Mouse (Mus musculus) heart, embryonic 11.5 days (tissue): ENCODE measurements around the gene Cmtr1. TPM values are rescaled to one million over a fixed set of nuclear protein-coding genes. Genes with fewer than 3 reads are reported as not detected.
A peak's percentile ranks its signal among the peaks of the same experiment; 100 is the strongest.

Experiments used
- ATAC-seq: fragments of 200-750 bp; cut with Nextera tagmentation; replicated peaks from 2 replicates; pipeline ENCODE4 v1.8.0; 2017; ENCODE audit warnings: moderate library complexity; ENCODE audit not compliant: insufficient number of reproducible peaks, low FRiP score, low TSS enrichment
- H3K27ac ChIP-seq: fragments of 300-500 bp; sonication (generic); 2 replicates; pipeline ENCODE4 v1.5.1; 2014; ENCODE audit warnings: mild to moderate bottlenecking, low read depth, low read length
- H3K27me3 ChIP-seq: fragments of 300-500 bp; sonication (generic); 2 replicates; pipeline ENCODE4 v1.6.1; 2014; ENCODE audit warnings: mild to moderate bottlenecking, low read length, mixed read lengths; ENCODE audit not compliant: control insufficient read depth, insufficient read depth
- H3K36me3 ChIP-seq: fragments of 300-500 bp; sonication (generic); 2 replicates; pipeline ENCODE4 v1.6.1; 2014; ENCODE audit warnings: mild to moderate bottlenecking, low read length, moderate library complexity, mixed read lengths; ENCODE audit not compliant: control insufficient read depth, insufficient read depth
- H3K4me1 ChIP-seq: fragments of 300-500 bp; sonication (generic); 2 replicates; pipeline ENCODE4 v1.6.1; 2014; ENCODE audit warnings: low read length; ENCODE audit not compliant: control insufficient read depth, insufficient read depth
- H3K4me2 ChIP-seq: fragments of 300-500 bp; sonication (generic); 2 replicates; pipeline ENCODE4 v1.6.1; 2014; ENCODE audit warnings: mild to moderate bottlenecking, moderate library complexity
- H3K4me3 ChIP-seq: fragments of 300-500 bp; sonication (generic); 2 replicates; pipeline ENCODE4 v1.5.1; 2014; ENCODE audit warnings: low read depth, low read length
- H3K9ac ChIP-seq: fragments of 300-500 bp; sonication (generic); 2 replicates; pipeline ENCODE4 v1.6.1; 2014; ENCODE audit warnings: mild to moderate bottlenecking, low read depth, low read length, moderate library complexity
- H3K9me3 ChIP-seq: fragments of 300-500 bp; sonication (generic); replicated peaks from 2 replicates; pipeline ENCODE4 v1.6.1; 2016; ENCODE audit warnings: low read length; ENCODE audit not compliant: control insufficient read depth
- WGBS: fragments of 180-500 bp; shearing (Covaris S2); extraction: QIAGEN DNeasy Blood & Tissue Kit; methylation state at CpG from one replicate; pipeline ENCODE4 v1.1.7; 2014; ENCODE audit not compliant: insufficient replicate concordance; 5-methylcytosine and 5-hydroxymethylcytosine counted together
- polyA plus RNA-seq: library from polyadenylated mRNA; unstranded; fragments of >200 nt; fragmentation: Nextera tagmentation; extraction: Ambion mirVana; gene quantifications from 2 replicates; pipeline ENCODE4 v1.2.1, GENCODE M21; 2014

The Cmtr1 gene
- polyA plus RNA-seq, 1 experiment from 2014 or later = 99.9 TPM

GRCm38 (mm10) chr17:29658249-29658648, 2.1 kb upstream of the Cmtr1 start:
- 29% methylated on average over 2 of the region's 2 CpGs for WGBS
- peak; percentile 79 for ATAC-seq
- Histone ChIP-seq H3K4me2 (peak overlapping the region; percentile 50; the same call in 1 of the 2 replicates), H3K4me3 (peak overlapping the region; percentile 25; the same call in 1 of the 2 replicates), H3K4me1 (peaks cover 10% of the 10 kb centered on the region), H3K27me3 (no peaks in the 10 kb centered on the region), H3K9ac (no peak overlapping the region), H3K9me3 (no peaks in the 10 kb centered on the region), H3K27ac (peak overlapping the region; percentile 41; the same call in 1 of the 2 replicates), H3K36me3 (peaks cover 1% of the 10 kb centered on the region; the same call in 1 of the 2 replicates)

GRCm38 (mm10) chr17:29660762-29661391, 482 bp downstream of the Cmtr1 start:
- Histone ChIP-seq H3K9me3 (no peaks in the 10 kb centered on the region), H3K9ac (peak overlapping the region; percentile 95), H3K36me3 (peaks cover 5% of the 10 kb centered on the region; the same call in 1 of the 2 replicates), H3K27me3 (no peaks in the 10 kb centered on the region), H3K27ac (peak overlapping the region; percentile 92), H3K4me1 (peaks cover 10% of the 10 kb centered on the region), H3K4me3 (peak overlapping the region; percentile 96), H3K4me2 (peak overlapping the region; percentile 73)
- peak; percentile 39 for ATAC-seq
- WGBS = under 1% methylated on average over 41 of the region's 41 CpGs

DNA sequence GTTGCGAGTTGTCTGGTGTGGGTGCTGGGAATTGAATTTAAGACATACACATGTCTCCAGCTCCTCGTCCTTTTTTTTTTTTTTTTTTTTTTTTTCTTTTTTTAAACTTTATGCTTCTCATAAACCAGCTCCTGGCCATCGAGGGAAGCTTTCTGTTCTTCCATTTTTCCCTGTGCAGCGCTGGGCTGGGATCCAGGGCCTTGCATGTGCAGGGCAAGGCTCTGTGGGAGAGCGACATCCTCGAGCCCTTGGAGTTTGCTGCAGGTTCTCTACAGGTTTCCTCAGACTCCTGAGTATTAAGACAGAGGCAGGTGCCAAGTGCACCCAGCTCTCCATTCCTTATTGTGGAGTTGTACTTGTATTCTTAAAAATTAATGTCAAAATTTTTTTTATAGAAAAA, 1.8 kb downstream of the Cmtr1 start:
- Histone ChIP-seq H3K36me3 (peaks cover 5% of the 10 kb centered on the region; the same call in 1 of the 2 replicates), H3K4me2 (no peak overlapping the region; the same call in 1 of the 2 replicates), H3K27ac (no peak overlapping the region), H3K27me3 (no peaks in the 10 kb centered on the region), H3K4me3 (no peak overlapping the region), H3K9me3 (no peaks in the 10 kb centered on the region), H3K4me1 (peaks cover 10% of the 10 kb centered on the region), H3K9ac (no peak overlapping the region)
- 92% methylated on average over 6 of the region's 6 CpGs for WGBS
- no peak for ATAC-seq

DNA sequence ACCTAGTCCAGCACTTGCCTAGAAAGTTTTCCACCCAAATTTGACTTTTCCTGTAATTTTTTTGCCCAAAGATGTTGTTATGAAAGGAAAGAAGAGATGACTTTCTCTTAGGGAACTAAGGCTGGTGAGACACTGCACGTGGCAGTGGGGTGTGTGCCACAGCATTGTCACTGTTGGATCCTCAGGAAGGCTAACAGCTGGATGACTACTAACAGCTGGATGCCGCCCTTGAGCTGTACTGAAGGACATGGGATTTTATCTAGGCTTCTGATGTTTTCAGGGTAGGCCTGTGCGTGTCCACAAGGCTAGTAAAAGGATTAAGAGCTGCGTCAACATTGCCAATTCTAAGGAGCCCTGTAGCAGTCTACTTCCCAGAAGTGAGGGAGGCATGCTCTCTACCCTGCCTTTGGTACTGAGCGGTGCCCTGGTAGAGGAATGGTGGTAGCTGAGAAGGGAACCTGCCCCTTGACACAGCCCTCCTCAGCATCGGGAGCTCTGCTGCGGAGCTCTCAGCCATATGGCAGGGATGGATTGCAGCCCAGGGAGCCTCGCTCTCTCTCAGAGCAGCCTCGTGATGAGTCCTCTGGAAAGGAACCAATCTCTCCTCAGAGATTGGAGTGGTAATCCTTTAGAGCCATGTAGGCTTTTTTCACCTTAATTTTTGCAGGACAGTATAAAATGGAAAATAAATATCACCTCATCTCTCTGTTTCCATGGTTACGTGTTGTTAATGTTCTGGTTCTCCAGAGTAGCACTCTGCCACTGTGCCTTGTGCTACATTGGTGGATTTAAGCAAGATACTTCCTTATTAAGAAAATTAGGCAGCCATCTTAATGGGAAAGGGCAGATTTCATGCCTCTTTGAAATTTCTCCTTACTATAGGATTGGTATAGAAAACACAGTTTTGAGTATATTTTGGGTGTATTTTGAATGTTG, 7.9 kb downstream of the Cmtr1 start:
- Histone ChIP-seq H3K27me3 (no peaks in the 10 kb centered on the region), H3K9me3 (no peaks in the 10 kb centered on the region), H3K36me3 (peaks cover 5% of the 10 kb centered on the region), H3K9ac (peak overlapping the region; percentile 28; the same call in 1 of the 2 replicates), H3K4me3 (no peak overlapping the region), H3K4me2 (no peak overlapping the region), H3K27ac (no peak overlapping the region), H3K4me1 (no peaks in the 10 kb centered on the region)
- ATAC-seq = no peak
- WGBS = 76% methylated on average over 10 of the region's 10 CpGs

- no peaks in the 10 kb centered on the region for H3K9me3 ChIP-seq
- H3K4me3 ChIP-seq = no peak overlapping the region
- H3K36me3 ChIP-seq = peaks cover 3% of the 10 kb centered on the region; the same call in 1 of the 2 replicates
- no peak overlapping the region for H3K4me2 ChIP-seq
- no peaks in the 10 kb centered on the region for H3K4me1 ChIP-seq
- WGBS = 85% methylated on average over 4 of the region's 4 CpGs
- no peak for ATAC-seq
- no peak overlapping the region for H3K9ac ChIP-seq
- H3K27me3 ChIP-seq = no peaks in the 10 kb centered on the region
- no peak overlapping the region for H3K27ac ChIP-seq
Measured at GRCm38 (mm10) chr17:29669030-29669429, 8.6 kb downstream of the Cmtr1 start.

GRCm38 (mm10) chr17:29669936-29670335, 9.5 kb downstream of the Cmtr1 start:
- Histone ChIP-seq H3K9me3 (no peaks in the 10 kb centered on the region), H3K27me3 (no peaks in the 10 kb centered on the region), H3K27ac (no peak overlapping the region), H3K4me1 (no peaks in the 10 kb centered on the region), H3K9ac (no peak overlapping the region), H3K4me2 (no peak overlapping the region), H3K36me3 (peaks cover 7% of the 10 kb centered on the region; the same call in 1 of the 2 replicates), H3K4me3 (no peak overlapping the region)
- peak; percentile 55; the same call in 1 of the 2 replicates for ATAC-seq

- WGBS = 88% methylated on average over 2 of the region's 2 CpGs
Measured at GRCm38 (mm10) chr17:29671021-29671420, 10.6 kb downstream of the Cmtr1 start.

DNA sequence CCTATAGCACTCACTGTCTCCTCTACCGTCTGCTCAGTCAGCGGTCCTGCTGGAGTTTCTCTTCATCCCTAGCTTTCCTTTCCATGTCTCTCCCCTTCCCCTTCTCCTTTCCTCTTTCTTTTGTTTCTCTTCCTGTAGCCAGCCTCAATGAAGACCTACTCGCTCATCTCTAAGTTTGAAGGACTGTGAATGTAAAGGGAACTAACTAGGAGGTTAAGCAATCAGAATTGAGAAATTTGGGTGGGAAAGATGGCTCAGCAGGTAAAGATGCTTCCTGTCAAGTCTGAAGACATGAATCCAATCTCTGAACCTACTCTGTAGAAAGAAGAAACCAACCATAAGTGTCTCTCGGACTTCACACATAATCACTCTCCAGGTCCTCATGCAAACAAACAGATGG, 12.9 kb downstream of the Cmtr1 start:
- H3K4me2 ChIP-seq = no peak overlapping the region
- no peak overlapping the region for H3K4me3 ChIP-seq
- no peaks in the 10 kb centered on the region for H3K9me3 ChIP-seq
- H3K27me3 ChIP-seq = no peaks in the 10 kb centered on the region
- H3K27ac ChIP-seq = no peak overlapping the region
- H3K36me3 ChIP-seq = peaks cover 22% of the 10 kb centered on the region
- 87% methylated on average over 4 of the region's 4 CpGs for WGBS
- ATAC-seq = no peak
- no peak overlapping the region for H3K9ac ChIP-seq
- H3K4me1 ChIP-seq = no peaks in the 10 kb centered on the region

More at GRCm38 (mm10) chr17:29671021-29671420, 10.6 kb downstream of the Cmtr1 start:
- ATAC-seq = no peak
- H3K4me2 ChIP-seq = no peak overlapping the region
- H3K4me1 ChIP-seq = no peaks in the 10 kb centered on the region
- H3K27me3 ChIP-seq = no peaks in the 10 kb centered on the region
- H3K4me3 ChIP-seq = no peak overlapping the region
- no peaks in the 10 kb centered on the region for H3K9me3 ChIP-seq
- H3K27ac ChIP-seq = no peak overlapping the region
- peaks cover 13% of the 10 kb centered on the region for H3K36me3 ChIP-seq
- no peak overlapping the region for H3K9ac ChIP-seq
